Mouse (Mus musculus): ENCODE data around the gene Gm21962.

The Gm21962 gene

DNA sequence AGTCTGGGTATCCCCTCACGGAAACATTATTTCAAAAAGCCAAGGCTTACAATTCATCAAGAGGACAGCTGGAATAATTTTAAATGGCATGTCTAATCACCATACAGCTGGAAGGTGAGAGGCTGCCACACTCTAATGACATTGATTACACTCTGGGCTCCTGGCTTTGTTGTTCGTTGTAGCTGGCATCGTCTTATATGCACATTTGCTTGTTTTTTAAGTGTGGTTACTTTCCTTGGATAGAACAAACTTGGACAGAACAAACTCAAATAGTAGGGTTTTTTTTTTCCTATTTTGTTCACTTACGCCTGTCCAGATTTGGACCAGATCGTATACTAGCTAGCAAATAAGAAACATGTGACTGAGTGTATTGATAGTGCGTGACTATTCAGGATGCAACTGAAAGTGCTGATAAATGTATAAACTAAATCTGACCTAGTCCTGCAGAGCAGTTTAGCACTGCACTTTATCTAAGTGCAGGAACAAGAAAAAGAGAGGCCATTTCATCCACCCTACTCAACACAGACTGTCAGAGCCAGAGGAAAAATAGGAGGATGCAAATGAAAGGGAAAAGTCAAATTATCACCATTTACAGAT lies 12.6 kb downstream of the Gm21962 start:
- ChIA-PET POLR2A (no interaction called here), CTCF (interaction anchor here in 2 of 4 experiments (0.6 kb wide), 2 partner anchors 46 to 69 kb away, joined by 4 to 5 read pairs; no protein-coding TSS in a partner anchor)

DNA sequence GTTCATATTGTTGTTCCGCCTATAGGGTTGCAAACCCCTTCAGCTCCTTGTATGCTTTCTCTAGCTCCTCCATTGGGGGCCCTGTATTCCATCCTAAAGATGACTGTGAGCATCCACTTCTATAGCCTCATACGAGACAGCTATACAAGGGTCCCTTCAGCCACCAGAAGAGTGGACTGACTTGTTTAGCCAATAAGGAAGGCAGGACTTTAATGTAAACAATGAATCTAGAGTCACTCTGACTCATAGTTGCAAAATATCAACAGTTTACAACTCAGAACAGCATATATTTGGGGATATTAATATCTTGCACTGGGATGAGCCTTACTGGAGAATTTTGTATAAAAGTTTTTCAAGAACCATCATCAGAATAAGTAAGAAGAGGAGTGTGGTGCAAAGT lies 15.6 kb downstream of the Gm21962 start:
- POLR2A ChIA-PET, result no interaction called here
- CTCF ChIA-PET, result interaction anchor here in 1 of 4 experiments (0.6 kb wide), 1 partner anchor 252 kb away, joined by 5 read pairs; no protein-coding TSS in a partner anchor

DNA sequence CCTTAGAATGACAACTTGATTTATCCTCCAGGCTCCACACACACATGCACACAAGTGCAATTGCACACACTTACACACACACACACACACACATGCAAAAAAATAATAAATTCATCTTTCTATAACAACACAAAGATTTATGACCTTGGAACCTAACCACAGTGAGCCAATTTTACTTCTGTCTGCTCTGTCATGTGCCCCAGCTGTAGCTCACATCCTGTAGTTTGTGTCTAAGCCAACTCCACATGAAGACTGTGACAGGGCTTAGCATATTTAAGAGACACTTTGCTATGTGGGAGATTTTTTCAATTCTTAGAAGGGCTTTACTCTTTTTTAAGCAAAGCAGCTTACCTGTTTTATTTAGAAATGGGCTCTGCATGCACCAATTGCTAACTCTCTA lies 20.2 kb downstream of the Gm21962 start:
- CTCF ChIA-PET, result no interaction called here
- POLR2A ChIA-PET, result no interaction called here

DNA sequence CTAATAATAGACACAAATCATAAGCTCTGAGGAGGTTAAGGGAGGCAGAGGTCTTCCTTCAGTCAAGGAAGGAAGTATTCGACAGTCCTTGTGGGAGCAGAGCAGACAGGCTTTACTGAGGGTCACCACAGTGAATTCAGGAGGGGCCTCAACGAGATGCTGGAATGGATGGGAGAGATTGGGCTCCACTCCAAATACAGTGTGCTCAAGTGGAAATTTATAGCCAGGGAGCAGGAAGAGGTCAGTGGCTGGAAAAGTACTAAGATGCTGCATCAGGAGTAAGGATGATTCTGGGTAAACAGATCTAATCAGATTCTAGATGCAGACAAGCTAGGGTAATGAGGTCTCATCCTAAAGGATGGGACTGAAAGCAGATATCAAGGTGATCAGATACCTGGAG lies 44.6 kb downstream of the Gm21962 start:
- ChIA-PET POLR2A (interaction anchor here in 1 of 4 experiments (0.6 kb wide), 2 partner anchors 44 to 104 kb away, joined by 4 read pairs; no protein-coding TSS in a partner anchor), CTCF (no interaction called here)

DNA sequence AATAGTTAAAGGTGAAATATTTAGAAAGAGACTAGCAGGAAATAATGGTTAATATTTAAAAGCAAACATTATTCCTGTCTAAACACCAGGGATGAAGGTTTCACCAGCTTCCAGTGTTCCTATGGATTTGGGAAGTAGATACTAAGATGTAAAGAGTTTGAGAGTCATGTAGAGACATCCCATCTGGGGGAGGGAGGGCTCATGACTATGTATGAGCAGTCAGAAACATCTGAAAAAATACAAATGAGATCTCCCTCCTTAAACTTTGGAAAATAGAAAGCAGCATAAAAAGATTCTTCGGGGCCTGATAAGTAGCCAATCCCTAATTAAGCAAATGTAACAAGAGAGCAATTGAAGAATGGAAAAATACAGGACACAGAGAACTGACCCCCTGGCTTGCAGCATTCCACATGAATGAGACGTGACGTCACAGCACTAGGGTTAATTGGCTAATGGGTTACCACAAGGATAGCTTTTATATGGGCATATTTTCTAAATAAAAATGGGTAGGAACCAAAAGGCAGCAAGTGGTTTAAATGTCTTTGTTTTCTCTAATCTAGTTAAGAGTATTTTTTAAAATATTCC lies 45.3 kb downstream of the Gm21962 start:
- ChIA-PET CTCF (interaction anchor here in 1 of 4 experiments (0.5 kb wide), 1 partner anchor 720 kb away, joined by 3 read pairs; no protein-coding TSS in a partner anchor), POLR2A (no interaction called here)
